Comparison of ENCODE assay signal across 21 mouse cellular contexts in genomic region chr19:28722626-28723025, GRCm38 (mm10). TPM values are rescaled to one million over a fixed set of nuclear protein-coding genes. Genes with fewer than 3 reads are reported as not detected.
DNase-seq lines count a peak whose midpoint lies in the region; TF ChIP-seq lines count a peak whose summit lies in the region.
"Had no signal": no experiment of that assay in that cellular context is flagged by ENCODE, and none has a peak within 500 bp of the region (broad histone marks: within the 10 kb centered on the region; RNA-seq: fewer than 3 reads in every experiment).

No protein-coding gene starts in this region.

- TF ChIP-seq CTCF in testis, adult 2 months (IDR thresholded peaks at IDR 0.05; ENCODE audit: control insufficient read depth, insufficient read depth, insufficient replicate concordance, low read depth, low read length) = no peak

- no peak for TF ChIP-seq POLR2A in testis, adult 2 months (IDR thresholded peaks at IDR 0.05; ENCODE audit: control insufficient read depth, low read depth, low read length)

- no peaks in the 10 kb centered on the region for H3K4me1 ChIP-seq in heart, embryonic 10.5 days
- H3K4me1 ChIP-seq in testis, adult 2 months (ENCODE audit: control insufficient read depth, insufficient read depth, low read length) = no peaks in the 10 kb centered on the region; the same call in 1 of the 2 replicates
- H3K4me1 ChIP-seq: embryonic facial prominence, embryonic 10.5 days; embryonic facial prominence, embryonic 12.5 days; forebrain, embryonic 13.5 days; forebrain, embryonic 15.5 days had no signal

- no peaks in the 10 kb centered on the region for H3K27me3 ChIP-seq in heart, embryonic 10.5 days (ENCODE audit: insufficient read depth, poor library complexity, severe bottlenecking)
- H3K27me3 ChIP-seq in testis, adult 2 months (ENCODE audit: control insufficient read depth, insufficient read depth, low read length) = no peaks in the 10 kb centered on the region
- H3K27me3 ChIP-seq: CH12.LX; embryonic facial prominence, embryonic 12.5 days; forebrain, embryonic 15.5 days; Patski had no signal

- H3K4me3 ChIP-seq in heart, embryonic 10.5 days = no peak overlapping the region
- peak overlapping the region; percentile 3; the same call in 1 of the 2 replicates for H3K4me3 ChIP-seq in testis, adult 2 months (ENCODE audit: control insufficient read depth, low read depth, low read length)
- H3K4me3 ChIP-seq: embryonic facial prominence, embryonic 10.5 days; embryonic facial prominence, embryonic 12.5 days; forebrain, embryonic 13.5 days; forebrain, embryonic 15.5 days had no signal

- H3K36me3 ChIP-seq in heart, embryonic 10.5 days = no peaks in the 10 kb centered on the region
- no peaks in the 10 kb centered on the region for H3K36me3 ChIP-seq in testis, adult 2 months (ENCODE audit: control insufficient read depth, insufficient read depth, low read length)
- H3K36me3 ChIP-seq: embryonic facial prominence, embryonic 10.5 days; embryonic facial prominence, embryonic 12.5 days; forebrain, embryonic 15.5 days; G1E had no signal

- 75% methylated on average over 4 of the region's 4 CpGs for WGBS in heart, embryonic 10.5 days

- DNase-seq in cerebellum, postnatal 10 days = peak; percentile 63 to 65
- no peak for DNase-seq in cerebellum, postnatal 4 days (ENCODE audit: low spot score in 2 of 2)
- peak; percentile 13 to 22 for DNase-seq in cerebellum, postnatal 25 days
- no peak for DNase-seq in cerebellum, adult 11 months
- peak; percentile 27 for DNase-seq in heart, embryonic 10.5 days (ENCODE audit: low spot score)
- DNase-seq in heart, postnatal 36 days = no peak
- no peak for DNase-seq in testis, postnatal 10 days (ENCODE audit: low spot score)
- DNase-seq: adrenal gland, adult 8-10 months; adrenal gland, postnatal 14 days; adrenal gland, postnatal 36 days; B cell, adult 2 months; cerebellum, adult 9-10 months; forebrain, postnatal 0 days had no signal

- intact Hi-C loops in heart, postnatal 36 days (cut with DNase I) = no loop called here

- H3K9me3 ChIP-seq in heart, embryonic 10.5 days = no peaks in the 10 kb centered on the region
- H3K9me3 ChIP-seq: embryonic facial prominence, embryonic 10.5 days; embryonic facial prominence, embryonic 12.5 days; forebrain, embryonic 13.5 days; forebrain, embryonic 15.5 days; G1E had no signal

- H3K27ac ChIP-seq in heart, embryonic 10.5 days = no peak overlapping the region
- no peak overlapping the region for H3K27ac ChIP-seq in testis, adult 2 months (ENCODE audit: control insufficient read depth, insufficient read depth, low read depth, low read length)
- H3K27ac ChIP-seq: embryonic facial prominence, embryonic 10.5 days; embryonic facial prominence, embryonic 12.5 days; forebrain, embryonic 13.5 days; forebrain, embryonic 15.5 days had no signal

RNA-seq across cellular contexts. Expression of gene Glis3, which starts 42.7 kb away (rescaled TPM):
- 0.99 and 1.4 TPM in 2 replicates for polyA plus RNA-seq in heart, embryonic 10.5 days (2016; fragmentation: Nextera tagmentation; extraction: Ambion mirVana)
- 1 to 10 TPM; 1.6 to 1.9 TPM for total RNA-seq in heart, postnatal 36 days (2021)
- 1.4 and 1.5 TPM in 2 replicates for polyA plus RNA-seq in testis, adult 2 months (2012; rRNA removed)
- total RNA-seq: CH12.LX had no signal
- polyA plus RNA-seq: G1E had no signal

Comparison
In these comparisons a context has a peak if more than half of its experiments do, and no peak if none do; other contexts are left out.
1. DNase-seq: peak in cerebellum, postnatal 10 days (2 of 2), cerebellum, postnatal 25 days (2 of 2) and heart, embryonic 10.5 days (single experiment); none in cerebellum, postnatal 4 days (0 of 2), cerebellum, adult 11 months (single experiment), heart, postnatal 36 days (0 of 2) and testis, postnatal 10 days (single experiment).